Mouse (Mus musculus) bone marrow, adult 2 months (tissue): ENCODE results near the gene Lexm. TPM values are rescaled to one million over a fixed set of nuclear protein-coding genes. Genes with fewer than 3 reads are reported as not detected.

Experiments used
- H3K27ac ChIP-seq: fragments of 200-500 bp; 2 replicates; pipeline ENCODE4 v1.5.1; 2012; ENCODE audit warnings: low read depth, mild to moderate bottlenecking, control low read depth, inconsistent platforms, low read length; ENCODE audit not compliant: control insufficient read depth, poor library complexity, insufficient read depth
- H3K4me1 ChIP-seq: fragments of 200-500 bp; 2 replicates; pipeline ENCODE4 v1.6.1; 2011; ENCODE audit warnings: low read length; ENCODE audit not compliant: control insufficient read depth, insufficient read depth
- H3K4me3 ChIP-seq: fragments of 200-500 bp; replicated peaks from 2 replicates; pipeline ENCODE3; 2011; ENCODE audit warnings: mild to moderate bottlenecking, low read depth, low read length, control low read depth; ENCODE audit not compliant: control insufficient read depth
- CTCF ChIP-seq: fragments of 200-500 bp; IDR thresholded peaks from 2 replicates; pipeline ENCODE4 v1.5.1; 2011; ENCODE audit warnings: low read length, control low read depth; ENCODE audit not compliant: control insufficient read depth, insufficient read depth
- POLR2A ChIP-seq: fragments of 200-500 bp; IDR thresholded peaks from 2 replicates; pipeline ENCODE4 v1.6.1; 2011; ENCODE audit warnings: low read depth, mild to moderate bottlenecking, control low read depth, low read length, borderline replicate concordance; ENCODE audit not compliant: control insufficient read depth
- WGBS: fragments of 180-500 bp; shearing (Covaris S2); methylation state at CpG from one replicate; pipeline ENCODE4 v1.1.7; 2018; 5-methylcytosine and 5-hydroxymethylcytosine counted together
- polyA plus RNA-seq: library from polyadenylated mRNA; stranded (reverse); fragments of >200 nt; gene quantifications from 2 replicates; pipeline ENCODE4 v1.2.4, GENCODE M21; 2011; ENCODE audit warnings: low replicate concordance; ENCODE audit not compliant: missing spikeins, insufficient read depth, insufficient read length

The Lexm gene
- polyA plus RNA-seq, 1 experiment = not detected

DNA sequence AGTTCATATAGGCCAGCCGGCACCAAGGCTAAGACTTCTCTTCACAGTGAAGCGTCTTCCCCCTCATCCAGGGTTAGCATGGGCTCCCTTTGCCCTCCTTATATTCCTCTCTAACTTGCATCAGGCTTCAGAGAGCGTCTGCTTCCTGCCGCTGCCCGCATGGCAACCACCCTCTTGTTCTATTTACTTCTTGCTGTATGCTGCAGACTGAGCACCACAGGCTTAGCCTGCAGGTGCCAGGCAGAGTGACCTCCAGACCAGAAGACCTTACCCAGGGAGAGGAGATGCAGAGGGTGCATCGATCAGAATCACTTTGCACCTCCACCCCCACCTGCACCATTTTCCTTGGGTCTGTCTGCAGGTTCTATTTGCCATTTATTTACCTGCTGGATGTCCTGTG, 55.0 kb downstream of the Lexm start:
- Histone ChIP-seq H3K4me3 (peak overlapping the region; percentile 7), H3K4me1 (peaks cover 4% of the 10 kb centered on the region; the same call in 1 of the 2 replicates), H3K27ac (no peak overlapping the region)
- WGBS = 6% methylated on average over 6 of the region's 6 CpGs
- TF ChIP-seq CTCF (no peak), POLR2A (no peak)

DNA sequence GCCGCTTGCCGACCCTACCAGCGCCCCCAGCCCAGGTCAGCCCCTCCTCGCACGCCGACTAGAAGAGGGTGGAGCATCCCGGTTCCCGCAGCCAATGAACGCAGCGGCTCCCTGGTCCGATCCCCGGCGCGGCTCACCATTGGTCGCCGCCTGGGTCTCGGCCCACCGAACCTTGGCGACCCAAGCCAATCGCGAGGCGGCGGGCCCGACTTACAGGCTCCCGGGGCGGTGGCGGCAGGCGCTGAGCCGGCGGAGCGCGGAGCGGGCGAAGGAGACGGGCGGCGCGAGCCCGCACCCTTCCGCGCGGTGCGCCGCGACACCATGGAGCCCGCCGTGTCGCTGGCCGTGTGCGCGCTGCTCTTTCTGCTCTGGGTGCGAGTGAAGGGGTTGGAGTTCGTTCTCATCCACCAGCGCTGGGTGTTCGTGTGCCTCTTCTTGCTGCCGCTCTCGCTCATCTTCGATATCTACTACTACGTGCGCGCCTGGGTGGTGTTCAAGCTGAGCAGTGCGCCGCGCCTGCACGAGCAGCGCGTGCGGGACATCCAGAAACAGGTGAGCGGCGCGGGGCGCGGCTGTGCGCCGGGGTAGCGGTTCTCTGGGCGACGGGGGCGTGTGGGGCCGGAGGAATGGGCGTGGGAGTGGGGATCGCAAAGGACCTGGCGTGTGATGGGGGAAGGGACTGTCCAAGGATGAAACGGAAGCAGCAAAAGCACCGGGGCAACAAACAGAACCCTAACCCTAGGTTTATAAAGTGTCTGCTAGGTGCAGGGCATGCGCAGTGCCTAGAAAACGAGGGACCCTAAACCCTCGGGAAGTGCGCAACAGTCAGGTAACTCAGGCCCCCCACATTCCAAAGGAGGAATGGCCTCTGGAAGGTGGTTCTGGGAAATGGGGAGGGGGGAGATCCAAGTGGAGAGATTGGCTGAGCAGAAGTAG, 55.9 kb downstream of the Lexm start, which contains the start of gene Dhcr24:
Dhcr24 (plus strand) TSS at position 193 of the 936 bp plus-strand sequence.
- peaks cover 4% of the 10 kb centered on the region; the same call in 1 of the 2 replicates for H3K4me1 ChIP-seq
- H3K27ac ChIP-seq = no peak within 1 kb of the TSS; the same call in 1 of the 2 replicates
- WGBS = under 1% methylated on average over 89 of the region's 89 CpGs
- no peak; the same call in 1 of the 2 replicates for TF ChIP-seq POLR2A
- no peak for TF ChIP-seq CTCF
- peak within 1 kb of the TSS; percentile 86 for H3K4me3 ChIP-seq

DNA sequence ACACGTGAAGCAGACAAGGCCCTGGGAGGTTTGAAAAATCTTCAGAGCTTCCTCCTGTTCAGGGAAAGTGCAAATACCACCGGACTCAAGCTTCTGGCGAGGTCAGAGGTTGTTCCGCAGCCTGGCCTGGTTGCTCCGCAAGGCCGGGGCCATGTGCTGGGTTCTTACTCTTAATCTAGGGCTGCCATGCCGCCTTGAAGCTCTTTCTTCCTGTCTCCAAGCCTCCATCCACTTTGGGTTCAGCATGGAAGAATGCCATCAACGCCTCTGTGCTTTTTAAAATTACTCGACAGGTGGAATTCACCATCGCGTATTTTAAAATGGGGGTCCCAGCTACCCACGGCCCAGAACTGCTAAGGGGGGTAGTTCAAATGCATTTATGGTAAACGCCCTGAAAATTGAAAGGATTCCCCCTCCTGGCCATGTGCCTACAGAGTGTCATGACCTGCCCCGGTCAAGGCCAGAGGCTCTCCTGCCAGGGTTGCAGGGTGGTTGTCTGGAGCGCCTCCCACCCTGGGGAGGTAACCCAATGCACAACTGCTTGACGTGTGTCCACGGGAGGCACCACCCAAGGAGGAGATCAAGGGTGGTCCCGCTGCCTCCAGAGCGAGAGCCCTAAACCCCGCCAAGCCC, 56.7 kb downstream of the Lexm start:
- H3K4me1 ChIP-seq = peaks cover 4% of the 10 kb centered on the region; the same call in 1 of the 2 replicates
- WGBS = 7% methylated on average over 20 of the region's 20 CpGs
- H3K27ac ChIP-seq = no peak overlapping the region; the same call in 1 of the 2 replicates
- TF ChIP-seq POLR2A = no peak
- no peak for TF ChIP-seq CTCF
- H3K4me3 ChIP-seq = peak overlapping the region; percentile 75

DNA sequence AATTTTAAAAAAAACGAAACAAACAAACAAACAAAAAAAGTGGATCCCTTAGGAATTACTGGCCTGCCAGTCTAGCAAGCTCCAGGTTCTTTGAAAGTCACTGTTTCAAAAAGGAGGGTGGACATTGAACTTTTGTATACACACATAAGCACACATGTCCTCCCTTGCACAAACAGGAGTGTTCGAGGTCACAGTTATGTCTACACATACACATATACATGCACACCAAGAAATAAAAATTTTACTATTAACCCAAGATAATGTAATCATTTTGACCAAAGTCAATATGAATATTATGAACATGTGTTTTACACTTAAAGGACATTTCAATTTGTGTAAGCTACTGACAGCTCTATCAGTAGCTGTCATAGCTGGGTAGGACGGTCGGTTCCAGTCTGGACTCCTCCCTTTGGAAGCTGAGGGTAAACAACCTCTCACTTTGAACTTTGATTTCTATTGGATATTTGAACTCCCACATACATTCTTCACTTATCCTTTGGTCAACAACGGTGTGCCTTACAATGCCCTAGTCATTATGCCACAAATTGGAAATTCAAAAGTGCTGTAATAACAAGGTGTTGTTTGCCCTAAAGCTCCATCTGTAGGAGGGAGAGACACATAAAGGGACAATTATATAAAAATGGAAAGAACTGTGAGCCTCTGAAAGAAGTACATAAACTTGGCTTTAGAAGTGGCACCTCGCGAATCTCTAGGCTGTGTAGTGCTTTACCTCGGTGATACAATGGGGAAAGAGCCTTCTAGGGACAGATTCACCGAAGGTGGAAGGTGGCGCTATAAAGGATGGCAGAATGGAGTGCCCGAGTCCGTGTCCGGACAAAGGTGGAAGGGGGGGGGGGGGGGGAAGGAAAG, 57.5 kb downstream of the Lexm start:
- H3K4me3 ChIP-seq = no peak overlapping the region
- TF ChIP-seq POLR2A (no peak), CTCF (no peak)
- peaks cover 4% of the 10 kb centered on the region; the same call in 1 of the 2 replicates for H3K4me1 ChIP-seq
- WGBS = 44% methylated on average over 13 of the region's 13 CpGs
- H3K27ac ChIP-seq = no peak overlapping the region

DNA sequence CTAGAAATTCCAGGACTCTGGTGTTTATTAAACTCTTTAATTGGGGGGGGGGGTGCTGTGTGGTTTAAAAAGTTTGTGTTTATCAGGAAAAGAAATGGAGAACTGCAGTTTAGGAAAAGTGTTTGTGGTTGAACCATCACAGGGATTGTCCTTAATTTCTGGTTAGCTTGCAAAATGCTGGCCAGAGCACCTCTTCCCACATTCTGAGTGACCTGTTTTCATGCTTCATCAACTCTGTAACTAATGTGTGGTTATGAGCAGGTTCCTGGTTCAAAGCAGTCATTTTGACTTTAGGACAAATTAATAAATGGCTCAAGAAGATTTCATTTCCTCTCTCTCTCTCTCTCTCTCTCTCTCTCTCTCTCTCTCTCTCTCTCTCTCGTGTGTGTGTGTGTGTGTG, 59.1 kb downstream of the Lexm start:
- 0% methylated on average over 1 of the region's 1 CpGs for WGBS

DNA sequence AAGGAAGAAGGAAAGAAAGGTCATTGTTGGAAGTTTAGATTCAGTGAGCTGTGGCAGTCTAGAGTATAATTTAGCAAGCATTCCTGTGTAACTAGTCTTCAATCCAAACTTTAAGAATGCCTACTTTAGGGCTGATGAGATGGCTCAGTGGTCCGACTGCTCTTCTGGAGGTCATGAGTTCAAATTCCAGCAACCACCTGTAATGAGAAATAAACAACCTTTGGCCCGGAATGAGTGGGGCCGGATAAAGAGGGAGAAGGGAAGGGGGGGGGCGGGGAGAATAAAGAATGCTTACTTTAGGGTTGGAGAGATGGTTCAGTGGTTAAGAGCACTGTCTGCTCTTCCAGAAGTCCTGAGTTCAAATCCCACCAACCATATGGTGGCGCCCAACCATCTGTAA, 59.8 kb downstream of the Lexm start:
- WGBS = 81% methylated on average over 5 of the region's 5 CpGs
- Histone ChIP-seq H3K27ac (no peak overlapping the region), H3K4me3 (no peak overlapping the region), H3K4me1 (peaks cover 2% of the 10 kb centered on the region; the same call in 1 of the 2 replicates)
- TF ChIP-seq CTCF = no peak
- no peak for TF ChIP-seq POLR2A

More for the DNA sequence above, 59.1 kb downstream of the Lexm start:
- no peak overlapping the region for H3K4me3 ChIP-seq
- H3K27ac ChIP-seq = no peak overlapping the region
- TF ChIP-seq POLR2A (no peak), CTCF (no peak)
- H3K4me1 ChIP-seq = peaks cover 2% of the 10 kb centered on the region; the same call in 1 of the 2 replicates

DNA sequence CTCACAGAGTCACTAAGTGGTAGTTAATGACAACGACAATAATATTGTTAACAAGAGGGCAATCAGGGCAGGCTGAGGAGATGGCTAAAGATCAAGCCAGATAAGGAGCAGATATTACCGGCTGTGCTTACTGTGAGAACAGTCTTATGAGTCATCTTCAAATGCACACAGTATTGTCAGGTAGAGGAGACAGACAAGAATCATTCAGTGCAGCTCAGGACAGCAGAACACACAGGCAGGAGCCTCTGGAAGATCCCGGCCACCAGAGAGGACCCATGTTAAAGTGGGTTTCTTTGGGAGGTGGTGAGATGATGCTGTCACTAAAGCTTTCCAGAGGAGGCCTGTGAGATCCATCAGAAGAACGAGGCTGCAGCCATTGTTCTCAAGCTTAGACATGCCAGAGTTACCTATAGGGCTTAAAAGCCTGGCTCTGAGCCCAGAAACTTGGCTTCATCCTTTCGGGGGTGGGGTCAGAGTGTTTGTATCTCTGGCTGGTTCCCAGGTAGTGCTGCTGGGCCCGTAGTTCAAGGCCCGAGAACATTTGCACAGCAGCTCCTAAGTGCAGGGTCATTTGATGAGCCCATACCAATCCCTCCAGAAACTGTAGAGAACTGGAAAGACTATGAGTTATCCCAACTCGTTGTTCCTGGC, 66.4 kb downstream of the Lexm start:
- no peak for TF ChIP-seq CTCF
- no peak for TF ChIP-seq POLR2A
- H3K4me3 ChIP-seq = no peak overlapping the region
- WGBS = 67% methylated on average over 8 of the region's 8 CpGs
- H3K27ac ChIP-seq = no peak overlapping the region
- H3K4me1 ChIP-seq = no peaks in the 10 kb centered on the region
